Mouse (Mus musculus) heart, postnatal 0 days (tissue): ENCODE data around the gene Fam47e.

Experiments used
- CTCF ChIP-seq: IDR thresholded peaks from 2 replicates; pipeline ENCODE4 v1.5.1; 2016; ENCODE audit warnings: antibody characterized with exemption, control low read depth, low read depth
- EP300 ChIP-seq: IDR thresholded peaks from 2 replicates; pipeline ENCODE4 v1.6.1; 2016; ENCODE audit warnings: antibody characterized with exemption, low read depth

GRCm38 (mm10) chr5:92640861-92641260 is 86.0 kb downstream of the Fam47e start:
- TF ChIP-seq CTCF (no peak), EP300 (no peak)
